Mouse (Mus musculus) liver, adult 2 months (tissue): ENCODE data around the gene Asb15. TPM values are rescaled to one million over a fixed set of nuclear protein-coding genes. Genes with fewer than 3 reads are reported as not detected.

ENCODE experiments used
- DNase-seq: peaks from one replicate; pipeline ENCODE4 v3.0.0-alpha.2; 2011; ENCODE audit warnings: low read depth, low spot score; ENCODE audit errors: extremely low read depth
- H3K27ac ChIP-seq: fragments of 200-500 bp; replicated peaks from 2 replicates; pipeline ENCODE4 v1.5.1; 2012; ENCODE audit warnings: low read depth, mild to moderate bottlenecking, control low read depth, inconsistent platforms, low read length; ENCODE audit not compliant: insufficient read depth
- H3K27me3 ChIP-seq: fragments of 200-500 bp; 2 replicates; pipeline ENCODE4 v1.6.1; 2012; ENCODE audit warnings: mild to moderate bottlenecking, moderate library complexity, low read length, inconsistent platforms; ENCODE audit not compliant: control insufficient read depth, insufficient read depth
- H3K36me3 ChIP-seq: fragments of 200-500 bp; 2 replicates; pipeline ENCODE4 v1.6.1; 2012; ENCODE audit warnings: low read length, inconsistent platforms; ENCODE audit not compliant: control insufficient read depth, insufficient read depth
- H3K4me1 ChIP-seq: fragments of 200-500 bp; 2 replicates; pipeline ENCODE4 v1.6.1; 2011; ENCODE audit warnings: low read length; ENCODE audit not compliant: control insufficient read depth, insufficient read depth
- H3K4me3 ChIP-seq: fragments of 200-500 bp; 2 replicates; pipeline ENCODE4 v1.5.1; 2011; ENCODE audit warnings: low read depth, mild to moderate bottlenecking, control low read depth, low read length, moderate library complexity; ENCODE audit not compliant: insufficient read depth
- H3K79me2 ChIP-seq: fragments of 200-500 bp; 2 replicates; pipeline ENCODE4 v1.6.1; 2012; ENCODE audit warnings: inconsistent platforms, mild to moderate bottlenecking, low read length, moderate library complexity; ENCODE audit not compliant: control insufficient read depth, insufficient read depth
- H3K9ac ChIP-seq: fragments of 200-500 bp; 2 replicates; pipeline ENCODE4 v1.6.1; 2012; ENCODE audit warnings: low read depth, mild to moderate bottlenecking, control low read depth, inconsistent platforms, low read length
- CTCF ChIP-seq: fragments of 200-500 bp; IDR thresholded peaks from 2 replicates; pipeline ENCODE4 v1.5.1; 2011; ENCODE audit warnings: low read depth, low read length, control low read depth
- POLR2A ChIP-seq: fragments of 200-500 bp; IDR thresholded peaks from 2 replicates; pipeline ENCODE4 v1.6.1; 2011; ENCODE audit warnings: low read length, control low read depth; ENCODE audit not compliant: insufficient read depth; ENCODE audit errors: extremely low read depth
- WGBS: fragments of 180-500 bp; shearing (Covaris S2); methylation state at CpG from one replicate; pipeline ENCODE4 v1.1.7; 2018; 5-methylcytosine and 5-hydroxymethylcytosine counted together
- polyA plus RNA-seq: library from polyadenylated mRNA; depleted of rRNA; stranded (reverse); fragments of >200 nt; gene quantifications from 2 replicates; pipeline ENCODE4 v1.2.3, GENCODE M21; 2012
- total RNA-seq: library from RNA; depleted of rRNA; stranded (reverse); fragments of >200 nt; gene quantifications from 2 replicates; pipeline ENCODE4 v1.2.3, GENCODE M21; 2014

Gene Asb15
- total and polyA plus RNA-seq, 2 experiments, result not detected

GRCm38 (mm10) chr6:24612074-24612755 lies 84.3 kb downstream of the Asb15 start:
- peak; percentile 77 for DNase-seq
- H3K9ac ChIP-seq, result no peak overlapping the region
- no peak overlapping the region for H3K4me3 ChIP-seq
- H3K4me1 ChIP-seq, result peaks cover 9% of the 10 kb centered on the region
- no peaks in the 10 kb centered on the region for H3K27me3 ChIP-seq
- H3K27ac ChIP-seq, result no peak overlapping the region; the same call in 1 of the 2 replicates
- peaks cover 30% of the 10 kb centered on the region for H3K36me3 ChIP-seq
- TF ChIP-seq POLR2A, result no peak
- TF ChIP-seq CTCF, result no peak
- no peaks in the 10 kb centered on the region for H3K79me2 ChIP-seq
- WGBS, result 27% methylated on average over 7 of the region's 7 CpGs

GRCm38 (mm10) chr6:24613346-24613745 lies 85.4 kb downstream of the Asb15 start:
- no peak for DNase-seq
- WGBS, result 95% methylated on average over 6 of the region's 6 CpGs
- Histone ChIP-seq H3K36me3 (peaks cover 39% of the 10 kb centered on the region), H3K27ac (peak overlapping the region; percentile 35), H3K79me2 (no peaks in the 10 kb centered on the region), H3K9ac (no peak overlapping the region), H3K4me1 (peaks cover 9% of the 10 kb centered on the region), H3K4me3 (no peak overlapping the region), H3K27me3 (no peaks in the 10 kb centered on the region)
- TF ChIP-seq POLR2A, result no peak
- no peak for TF ChIP-seq CTCF

GRCm38 (mm10) chr6:24613918-24614317 lies 86.0 kb downstream of the Asb15 start:
- Histone ChIP-seq H3K4me3 (no peak overlapping the region), H3K4me1 (peaks cover 9% of the 10 kb centered on the region), H3K79me2 (no peaks in the 10 kb centered on the region), H3K9ac (no peak overlapping the region), H3K27me3 (no peaks in the 10 kb centered on the region), H3K36me3 (peaks cover 39% of the 10 kb centered on the region), H3K27ac (no peak overlapping the region)
- no peak for TF ChIP-seq CTCF
- no peak for TF ChIP-seq POLR2A
- no peak for DNase-seq
- 98% methylated on average over 4 of the region's 4 CpGs for whole genome bisulfite sequencing

GRCm38 (mm10) chr6:24616746-24617145 lies 88.8 kb downstream of the Asb15 start:
- no peak for TF ChIP-seq CTCF
- H3K4me3 ChIP-seq, result no peak overlapping the region
- peaks cover 5% of the 10 kb centered on the region for H3K4me1 ChIP-seq
- no peaks in the 10 kb centered on the region for H3K79me2 ChIP-seq
- H3K27me3 ChIP-seq, result no peaks in the 10 kb centered on the region
- no peak overlapping the region for H3K27ac ChIP-seq
- H3K36me3 ChIP-seq, result peaks cover 49% of the 10 kb centered on the region
- WGBS, result 90% methylated on average over 4 of the region's 4 CpGs
- DNase-seq, result no peak
- H3K9ac ChIP-seq, result no peak overlapping the region

- Histone ChIP-seq H3K9ac (no peak overlapping the region), H3K79me2 (no peaks in the 10 kb centered on the region; the same call in 1 of the 2 replicates), H3K27me3 (no peaks in the 10 kb centered on the region), H3K4me3 (no peak overlapping the region), H3K27ac (no peak overlapping the region), H3K4me1 (no peaks in the 10 kb centered on the region), H3K36me3 (peaks cover 50% of the 10 kb centered on the region)
- TF ChIP-seq CTCF (no peak), POLR2A (no peak)
- DNase-seq, result no peak
- 76% methylated on average over 6 of the region's 6 CpGs for WGBS
Observed at GRCm38 (mm10) chr6:24619285-24620045, 91.5 kb downstream of the Asb15 start.

GRCm38 (mm10) chr6:24620936-24621335 lies 93.0 kb downstream of the Asb15 start:
- Histone ChIP-seq H3K4me3 (no peak overlapping the region), H3K79me2 (no peaks in the 10 kb centered on the region; the same call in 1 of the 2 replicates), H3K27ac (no peak overlapping the region), H3K4me1 (no peaks in the 10 kb centered on the region), H3K27me3 (no peaks in the 10 kb centered on the region), H3K36me3 (peaks cover 48% of the 10 kb centered on the region), H3K9ac (no peak overlapping the region)
- no peak for DNase-seq
- 83% methylated on average over 2 of the region's 2 CpGs for WGBS
- no peak for TF ChIP-seq CTCF
- TF ChIP-seq POLR2A, result no peak
